Mouse (Mus musculus) brain, adult 2 months (tissue): ENCODE data around the gene Amz2.
A peak's percentile ranks its signal among the peaks of the same experiment; 100 is the strongest.

Experiments used
- DNase-seq: peaks from one replicate; pipeline ENCODE4 v3.0.0; 2011; ENCODE audit warnings: low read depth, low spot score

The Amz2 gene

DNA sequence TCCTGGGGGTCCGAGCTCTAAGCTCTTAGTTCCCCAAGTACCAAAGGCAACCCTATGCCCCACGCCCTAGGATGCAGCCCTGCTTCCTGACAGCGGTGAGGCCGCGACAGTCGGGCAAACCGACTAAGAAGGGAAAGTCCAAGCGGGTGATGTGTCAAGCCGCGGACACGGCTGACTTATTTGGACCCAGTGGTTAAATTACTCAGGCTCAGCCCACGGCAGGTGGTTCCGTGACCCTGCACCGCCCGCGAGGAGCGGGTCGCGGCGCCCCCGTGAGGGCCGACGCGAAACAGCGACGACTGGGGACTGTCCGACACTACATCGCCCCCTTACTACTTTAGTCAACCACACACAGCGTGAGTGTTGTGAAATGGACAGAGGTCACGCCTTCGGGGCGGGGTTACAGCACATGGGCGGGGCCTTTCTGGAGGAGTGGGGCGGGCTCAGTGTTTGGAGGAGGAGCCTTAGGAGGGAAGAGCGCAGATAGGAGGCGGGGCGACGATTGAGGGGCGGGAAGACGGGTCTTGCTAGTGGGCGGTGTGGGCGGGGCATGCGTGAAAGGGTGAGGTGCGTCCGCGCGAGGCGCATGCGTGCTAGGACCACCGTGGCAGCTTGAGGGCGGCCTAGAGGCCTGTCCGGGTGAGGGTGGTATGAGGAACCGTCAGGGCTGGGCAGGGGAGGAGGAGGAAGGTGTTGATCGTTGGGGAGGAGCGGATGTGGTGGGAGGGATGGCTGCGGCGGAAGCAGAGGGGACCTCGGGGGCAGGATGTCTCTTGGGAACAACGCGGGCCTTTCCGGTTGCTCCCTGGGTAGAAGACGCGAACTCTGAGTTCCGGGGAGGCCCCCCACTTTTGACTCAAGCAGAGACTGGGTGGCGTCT, at the start of gene Amz2:
Amz2 (plus strand) TSS at position 555 of the 880 bp plus-strand sequence.
- DNase-seq, result peak; percentile 100

- DNase-seq, result peak; percentile 92
Measured at GRCm38 (mm10) chr11:109376484-109377143, 49.1 kb upstream of the Amz2 start.

DNA sequence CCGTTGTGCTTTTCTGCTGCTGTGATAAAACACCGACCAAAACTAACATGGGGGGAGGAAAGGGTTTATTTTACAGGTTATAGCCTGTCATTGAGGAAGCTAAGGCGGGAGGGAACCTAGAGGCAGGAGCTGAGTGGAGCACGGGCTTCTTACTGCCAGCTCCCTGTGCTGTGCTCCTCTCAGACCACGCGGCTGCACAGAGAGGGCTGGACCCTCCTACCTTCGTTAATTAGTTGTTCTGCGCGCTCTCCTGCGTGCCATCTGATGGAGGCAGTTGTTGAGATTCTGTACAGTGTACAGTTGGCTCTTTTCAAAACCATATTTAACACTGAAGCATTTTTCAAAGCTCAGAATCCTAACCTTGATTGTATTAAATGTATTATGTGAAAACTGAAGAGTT, 48.3 kb upstream of the Amz2 start:
- DNase-seq, result no peak

DNA sequence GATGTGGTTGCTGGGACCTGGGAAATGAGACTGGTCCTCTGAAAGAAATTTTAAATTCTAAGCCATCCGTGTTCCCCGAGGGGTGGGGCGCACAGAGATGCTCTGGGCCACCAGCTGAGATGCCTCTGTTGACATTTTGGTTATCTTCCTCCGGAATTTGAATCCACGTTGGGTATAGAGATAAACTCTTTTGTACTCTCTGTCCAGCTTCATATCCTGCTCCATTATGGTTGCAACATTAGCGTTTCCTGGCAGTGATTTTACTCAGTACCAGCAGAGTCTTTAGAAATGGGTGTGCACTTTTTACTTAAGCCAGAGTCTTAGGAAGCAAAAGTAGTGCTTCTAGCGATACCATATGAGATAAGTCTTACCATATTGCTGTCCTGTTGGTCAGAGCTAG, 47.7 kb upstream of the Amz2 start:
- DNase-seq, result no peak

- no peak for DNase-seq
Measured at GRCm38 (mm10) chr11:109380662-109381061, 45.1 kb upstream of the Amz2 start.

- no peak for DNase-seq
Measured at GRCm38 (mm10) chr11:109385296-109385695, 40.5 kb upstream of the Amz2 start.

GRCm38 (mm10) chr11:109389046-109389445, 36.7 kb upstream of the Amz2 start:
- no peak for DNase-seq

- peak; percentile 36 for DNase-seq
Measured at GRCm38 (mm10) chr11:109391200-109391599, 34.5 kb upstream of the Amz2 start.

- no peak for DNase-seq
Measured at GRCm38 (mm10) chr11:109391760-109392159, 34.0 kb upstream of the Amz2 start.

DNA sequence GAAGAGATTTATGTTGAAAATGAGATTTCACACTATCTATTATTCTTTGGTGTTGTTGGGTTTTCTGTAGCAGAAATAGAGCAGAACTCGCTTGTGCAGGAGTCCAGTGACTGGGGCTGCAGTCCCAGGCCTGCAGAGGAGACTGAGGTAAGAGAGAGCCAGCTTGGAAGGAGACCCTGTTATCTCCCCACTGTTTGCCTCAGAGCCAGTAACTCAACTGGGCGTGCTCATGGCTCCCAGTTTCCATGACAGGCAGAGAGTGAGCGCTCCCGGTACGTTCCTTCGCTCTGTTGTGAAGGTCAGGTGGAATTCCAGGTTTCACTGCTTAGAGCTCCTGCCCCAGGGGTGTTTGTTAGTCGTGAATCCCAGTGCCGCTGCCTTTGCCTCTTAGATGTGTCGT, 33.1 kb upstream of the Amz2 start:
- DNase-seq, result no peak

DNA sequence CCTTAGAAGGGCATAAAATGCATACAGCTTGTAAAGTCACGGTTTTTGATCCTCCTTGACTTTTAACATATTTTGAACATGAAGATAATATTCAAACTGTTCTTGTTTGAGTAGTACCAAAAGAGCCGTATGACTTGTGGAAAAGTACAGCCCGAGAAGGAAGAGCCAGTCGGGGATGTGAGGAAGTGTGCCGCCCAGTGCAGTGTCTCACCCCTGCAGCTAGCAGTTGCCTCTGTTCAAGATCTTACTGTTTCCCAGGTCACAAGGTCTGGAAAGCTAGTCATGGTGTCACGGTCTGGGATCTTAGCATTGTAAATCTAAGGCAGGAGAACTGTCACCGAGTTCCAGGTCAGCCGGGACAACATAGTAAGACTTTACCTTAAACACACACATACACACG, 31.0 kb upstream of the Amz2 start:
- DNase-seq, result no peak

GRCm38 (mm10) chr11:109395291-109395690, 30.5 kb upstream of the Amz2 start:
- no peak for DNase-seq

DNA sequence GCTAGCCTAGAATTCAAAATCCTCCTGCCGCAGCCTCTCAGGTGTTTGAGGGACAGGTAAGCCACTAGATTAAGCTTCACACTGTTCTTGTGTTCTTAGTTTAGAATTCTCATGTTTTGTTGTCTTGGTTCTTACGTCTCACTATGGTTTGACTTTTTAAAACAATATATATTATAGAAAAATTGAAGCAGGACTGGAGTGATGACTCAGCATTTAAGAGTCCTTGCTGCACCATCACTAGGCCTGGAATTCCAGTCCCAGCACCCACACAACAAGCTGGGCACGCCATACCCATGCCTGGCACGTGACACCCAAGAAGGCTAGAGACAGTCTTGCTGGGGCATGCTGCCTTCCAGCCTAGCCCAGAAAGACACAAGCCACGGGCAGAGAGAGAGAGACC, 19.3 kb upstream of the Amz2 start:
- no peak for DNase-seq

GRCm38 (mm10) chr11:109410197-109410980, 15.4 kb upstream of the Amz2 start:
- no peak for DNase-seq

GRCm38 (mm10) chr11:109413617-109414016, 12.1 kb upstream of the Amz2 start, which contains the start of gene 9930022D16Rik:
Gene 9930022D16Rik (plus strand): TSS chr11:109413917.
- no peak for DNase-seq

DNA sequence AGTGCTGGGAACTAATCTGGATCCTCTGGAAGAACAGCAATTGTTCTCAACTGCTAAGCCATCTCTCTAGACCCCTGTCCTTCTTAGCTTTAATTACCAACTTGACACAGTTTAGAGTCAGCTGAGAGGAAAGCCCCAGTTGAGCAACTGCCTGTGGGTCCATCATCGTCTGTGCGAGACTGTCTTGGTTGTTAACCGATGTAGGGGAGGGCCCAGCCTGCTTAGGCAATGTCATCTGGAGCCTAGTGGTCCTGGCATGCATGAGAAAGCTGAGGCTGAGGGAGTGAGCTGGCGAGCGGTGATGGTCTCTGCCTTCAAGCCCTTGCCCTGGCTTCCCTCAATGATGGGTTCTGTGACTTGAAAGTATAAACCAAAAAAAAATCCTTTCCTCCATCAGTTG, 10.9 kb upstream of the Amz2 start:
- DNase-seq, result no peak

- DNase-seq, result no peak
Measured at GRCm38 (mm10) chr11:109416709-109417420, 8.9 kb upstream of the Amz2 start.

- DNase-seq, result no peak
Measured at GRCm38 (mm10) chr11:109417472-109418040, 8.2 kb upstream of the Amz2 start.

- DNase-seq, result no peak
Measured at GRCm38 (mm10) chr11:109419461-109419860, 6.3 kb upstream of the Amz2 start.

- no peak for DNase-seq
Measured at GRCm38 (mm10) chr11:109419961-109420566, 5.7 kb upstream of the Amz2 start.

DNA sequence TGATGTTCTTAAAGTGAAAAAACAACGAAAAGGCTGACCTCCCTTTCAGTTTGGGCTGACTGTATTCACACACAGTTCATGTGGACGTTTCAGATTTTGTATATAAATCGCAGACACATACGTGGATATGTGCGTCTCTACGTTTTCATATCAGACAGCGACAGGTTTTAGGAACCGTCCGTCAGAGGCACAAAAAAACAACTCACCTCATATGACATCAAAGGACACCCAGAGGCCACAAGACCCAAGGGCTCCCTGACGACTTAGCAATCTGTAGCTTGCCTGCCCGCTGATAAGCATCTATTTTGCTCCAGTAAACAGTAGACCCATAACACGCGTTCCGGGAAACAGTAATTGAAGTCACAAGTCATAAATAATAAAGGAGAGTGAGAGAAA, 5.2 kb upstream of the Amz2 start:
- DNase-seq, result no peak
